Mouse (Mus musculus): ENCODE results near the gene Rho.
A peak's percentile ranks its signal among the peaks of the same experiment; 100 is the strongest.

The Rho gene

DNA sequence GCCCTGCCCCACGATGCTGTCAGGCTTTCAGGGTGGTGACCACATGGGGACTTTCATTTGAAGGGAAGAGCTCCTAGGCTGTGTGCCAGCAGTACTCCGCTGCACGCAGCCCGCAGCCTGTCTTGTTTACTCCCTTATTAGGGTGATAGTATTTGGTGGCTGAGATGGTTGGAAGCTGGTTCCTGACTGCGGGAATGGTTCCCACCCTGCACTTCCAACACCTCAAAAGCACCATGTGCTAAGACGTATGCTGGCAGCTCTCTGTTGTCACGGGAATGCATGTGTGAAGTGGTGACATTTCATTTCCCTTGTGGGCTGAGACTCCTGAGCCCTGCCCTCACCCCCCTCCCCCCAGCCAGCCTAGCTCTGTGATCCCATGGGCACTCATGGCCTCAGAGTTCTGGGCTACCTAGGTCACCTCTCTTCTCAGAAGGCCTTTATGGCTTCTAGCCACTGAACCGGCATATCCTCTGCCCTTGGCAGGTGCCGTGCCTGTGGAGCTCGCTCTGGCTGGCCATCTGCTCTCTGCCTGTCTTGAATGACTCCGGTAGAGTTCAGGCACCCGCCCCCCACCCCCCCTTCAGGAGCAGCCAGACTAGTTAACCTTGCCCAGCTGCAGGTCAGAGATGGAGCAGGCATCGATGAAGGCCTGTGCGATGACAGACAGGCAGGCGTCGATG, 25.5 kb downstream of the Rho start:
- DNase-seq, result peak; percentile 70 to 71

DNA sequence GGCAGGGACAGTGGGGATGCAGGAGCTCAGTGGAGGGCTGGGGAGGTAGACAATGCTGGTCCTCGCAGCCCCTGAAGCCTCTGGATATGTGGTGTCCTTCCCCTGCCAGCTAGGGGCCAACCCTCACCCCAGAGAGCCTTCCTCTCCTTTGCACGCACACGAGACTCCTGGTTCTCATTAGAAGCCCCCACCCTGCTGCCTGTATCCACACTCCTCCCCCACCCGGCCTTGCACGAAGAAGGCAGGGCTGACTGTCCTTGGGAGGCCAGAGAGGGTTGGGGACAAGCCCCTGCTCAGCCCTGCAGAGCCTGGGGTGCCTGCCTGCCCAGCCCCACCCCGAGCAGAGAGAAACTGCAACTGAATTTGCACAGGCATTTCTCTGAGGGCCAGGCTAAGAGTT, 26.1 kb downstream of the Rho start:
- DNase-seq, result no peak

DNA sequence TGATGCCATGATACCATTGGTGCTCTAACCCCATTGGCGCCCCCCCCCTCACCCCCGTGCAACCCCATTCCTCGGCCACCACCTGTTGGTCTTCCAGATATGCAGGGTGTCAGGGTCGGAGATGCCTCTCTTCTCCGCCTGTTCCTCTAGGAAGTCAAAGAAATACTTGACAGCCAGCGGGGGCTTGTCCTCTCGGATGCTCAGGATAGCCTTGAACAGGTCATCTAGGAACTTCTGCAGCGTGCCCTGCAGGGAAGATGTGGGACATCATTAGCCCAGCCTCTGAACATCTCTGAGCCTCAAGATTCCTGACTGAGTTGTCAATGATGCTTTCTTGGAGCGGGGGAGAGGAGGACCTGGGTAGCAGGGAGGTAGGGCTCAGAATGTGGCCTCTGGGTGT, 26.9 kb downstream of the Rho start:
- no peak for DNase-seq

DNA sequence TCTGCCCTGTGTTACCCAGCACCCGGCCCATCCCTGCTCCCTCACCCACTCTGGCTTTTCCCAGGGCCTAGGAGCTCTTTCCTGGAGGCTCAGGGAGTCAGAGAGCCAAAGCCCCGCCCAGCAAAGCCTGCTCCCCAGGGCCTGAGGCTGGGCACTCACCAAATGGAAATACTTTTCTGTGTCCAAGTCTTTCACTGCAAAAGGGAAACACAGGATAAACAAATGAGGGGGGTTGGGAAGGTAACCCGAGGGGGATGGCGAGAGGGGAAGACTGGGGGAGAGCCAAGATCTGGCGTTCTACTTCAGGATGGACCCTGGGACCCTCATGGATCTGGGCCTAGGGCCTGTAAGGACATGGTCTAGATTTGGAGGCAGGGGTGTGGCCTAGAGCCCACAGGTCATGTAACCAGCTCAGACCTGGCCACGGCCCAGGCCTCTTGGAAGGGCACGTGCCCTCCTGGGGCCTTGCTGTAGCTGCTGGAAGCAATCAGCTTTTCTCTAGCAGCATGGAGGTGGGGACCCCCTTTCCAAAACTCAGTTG, 27.7 kb downstream of the Rho start:
- peak; percentile 86 to 91 for DNase-seq

DNA sequence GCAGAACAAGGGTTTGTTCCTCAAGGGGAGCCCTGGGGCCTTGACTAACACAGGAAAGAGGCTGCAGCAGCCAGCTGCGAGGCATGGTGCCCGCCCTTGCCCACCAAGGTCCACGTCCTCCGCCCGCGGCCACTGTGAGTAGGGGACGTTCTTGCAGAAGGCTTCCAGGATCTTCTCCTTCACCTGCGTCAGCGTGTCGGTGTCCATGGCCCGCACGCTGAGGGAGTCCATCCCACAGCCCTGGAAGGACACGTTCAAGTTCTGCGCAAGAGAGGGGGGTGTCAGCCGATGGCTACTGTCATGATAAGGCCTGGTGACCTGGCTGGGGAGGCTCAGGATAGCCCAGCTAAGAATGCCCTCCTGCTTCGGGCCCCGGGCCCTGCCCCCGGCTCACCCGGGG, 28.8 kb downstream of the Rho start:
- no peak for DNase-seq

DNA sequence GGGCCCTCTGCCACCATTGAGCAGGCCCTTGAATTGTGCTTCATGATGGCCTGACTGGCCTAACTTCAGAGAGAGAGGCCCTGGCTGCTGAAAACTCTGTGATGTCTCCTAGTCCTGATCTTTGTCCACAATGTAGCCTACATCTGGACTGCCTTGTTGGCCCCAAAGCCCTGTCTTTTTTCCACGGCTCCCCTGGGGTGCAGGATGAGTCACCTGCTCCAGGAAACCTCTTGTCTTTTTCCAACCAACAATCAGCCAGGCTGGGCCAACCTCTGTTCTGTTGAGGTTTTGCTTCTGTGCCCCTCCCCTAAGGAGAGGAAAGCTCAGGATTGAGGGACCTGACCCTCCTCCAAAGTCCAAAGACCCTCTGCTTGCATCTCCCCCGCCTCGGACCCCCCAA, 30.2 kb downstream of the Rho start:
- DNase-seq, result no peak

DNA sequence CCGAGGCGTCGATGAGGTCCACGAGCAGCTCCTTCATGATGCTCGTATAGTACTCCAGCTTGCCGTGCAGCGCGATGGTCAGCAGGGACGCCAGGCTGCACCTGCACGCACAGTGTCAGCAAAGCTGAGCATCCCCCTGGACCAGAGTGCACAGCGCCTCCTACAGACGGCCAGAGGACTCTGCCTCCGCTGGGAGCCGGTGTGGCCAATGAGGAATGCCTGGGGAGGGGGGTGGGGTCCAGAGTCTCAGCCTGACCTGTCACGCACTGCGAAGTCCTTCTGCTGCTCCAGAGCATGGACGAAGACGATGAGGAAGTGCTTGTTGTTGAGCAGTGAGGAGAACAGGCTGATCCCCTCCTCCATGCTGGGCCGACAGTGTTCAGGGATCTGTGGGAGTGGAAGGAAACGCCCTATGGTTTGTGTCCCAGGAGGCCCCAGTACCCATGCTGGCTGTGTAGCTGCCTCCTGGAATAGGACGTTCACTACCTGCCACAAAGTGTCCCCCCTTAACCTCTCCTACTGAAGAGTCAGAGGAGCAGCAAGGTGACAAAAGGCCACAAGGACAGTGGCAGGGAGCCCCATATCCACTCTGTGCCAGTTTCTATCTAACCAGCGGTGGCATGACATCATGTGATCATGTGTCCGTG, 31.0 kb downstream of the Rho start:
- no peak for DNase-seq

DNA sequence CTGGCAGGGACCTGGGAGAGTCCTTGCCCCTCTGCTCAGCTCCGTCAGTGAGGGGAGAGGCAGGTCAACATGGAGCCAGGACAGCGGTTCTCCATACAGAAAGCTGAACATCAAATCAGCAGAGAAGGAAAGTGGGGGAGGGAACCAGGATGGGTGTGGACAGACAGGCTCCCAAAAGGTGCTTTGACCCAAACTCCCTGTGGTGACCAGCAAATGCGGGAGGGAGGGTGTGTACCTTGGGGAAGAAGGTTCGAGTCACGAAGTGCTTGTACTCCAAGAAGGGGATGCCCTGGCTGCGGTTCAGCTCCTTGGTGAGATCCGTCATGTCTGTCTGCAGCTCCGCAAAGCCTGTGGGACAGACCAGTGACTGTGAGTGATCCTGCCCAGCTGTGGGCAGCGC, 32.1 kb downstream of the Rho start:
- peak in 1 of 2 experiments; percentile 49 for DNase-seq

DNA sequence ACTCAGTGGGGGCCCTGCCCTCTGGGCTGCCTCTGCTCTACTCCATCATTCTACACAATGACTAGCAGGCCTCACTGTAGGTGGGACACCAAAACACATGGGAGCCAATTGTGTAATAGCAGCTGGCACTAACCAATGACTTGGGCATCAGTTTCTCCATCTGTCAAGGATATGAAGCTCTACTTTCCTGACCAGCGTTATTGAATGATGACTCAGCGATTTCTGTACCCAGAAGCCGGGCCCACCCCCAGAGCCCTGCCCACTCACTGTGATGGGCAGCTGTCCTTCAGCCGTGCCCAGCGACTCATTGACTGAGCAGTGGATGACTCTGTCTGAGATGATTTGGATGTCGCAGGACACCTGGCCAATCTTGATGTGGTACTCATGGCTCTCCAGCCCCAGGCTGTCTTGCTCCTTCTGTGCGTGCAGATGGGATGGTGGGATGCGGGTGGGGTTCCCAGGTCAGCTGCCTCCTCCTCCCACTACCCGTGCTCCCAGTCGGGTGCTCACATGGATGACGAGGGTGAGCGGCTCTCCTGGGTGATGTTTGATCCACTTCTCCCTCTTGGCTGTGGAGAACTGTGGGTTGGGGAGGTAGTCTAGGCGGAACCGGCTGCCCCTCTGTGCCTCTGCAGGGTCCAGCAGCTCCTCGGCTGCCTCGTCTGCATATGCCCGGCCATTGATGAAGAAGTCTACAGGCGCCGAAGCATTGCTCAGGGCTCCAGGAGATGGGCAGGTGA, 34.8 kb downstream of the Rho start:
- DNase-seq, result no peak

DNA sequence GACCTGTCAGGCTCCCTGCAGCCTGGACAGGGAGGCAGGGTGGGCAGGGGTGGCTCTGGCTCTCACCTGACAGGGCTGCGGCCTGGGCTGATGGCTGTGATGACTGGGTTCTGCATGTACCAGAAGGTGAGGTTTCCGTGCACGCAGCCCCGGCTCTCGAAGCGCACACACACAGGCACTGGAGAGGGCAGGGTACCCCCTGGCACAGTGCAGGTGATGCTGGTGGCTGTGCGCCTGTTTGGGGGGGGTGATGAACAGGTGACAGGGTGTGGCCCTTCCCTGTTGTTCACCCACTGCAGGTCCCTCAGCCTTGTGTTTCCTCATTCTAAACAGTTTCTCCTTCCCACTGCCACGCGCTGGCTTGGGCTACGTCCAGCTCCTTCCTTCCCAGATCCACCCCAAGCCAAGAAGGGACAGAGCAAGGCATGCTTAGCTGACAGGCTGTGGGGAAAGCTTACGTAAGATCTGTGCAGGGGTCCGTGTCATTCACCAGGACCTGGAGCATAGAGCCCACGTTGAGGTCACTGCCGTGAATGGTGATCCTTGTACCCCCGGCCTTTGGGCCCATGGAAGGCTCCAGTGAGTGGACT, 35.8 kb downstream of the Rho start:
- peak in 1 of 2 experiments; percentile 45 for DNase-seq

DNA sequence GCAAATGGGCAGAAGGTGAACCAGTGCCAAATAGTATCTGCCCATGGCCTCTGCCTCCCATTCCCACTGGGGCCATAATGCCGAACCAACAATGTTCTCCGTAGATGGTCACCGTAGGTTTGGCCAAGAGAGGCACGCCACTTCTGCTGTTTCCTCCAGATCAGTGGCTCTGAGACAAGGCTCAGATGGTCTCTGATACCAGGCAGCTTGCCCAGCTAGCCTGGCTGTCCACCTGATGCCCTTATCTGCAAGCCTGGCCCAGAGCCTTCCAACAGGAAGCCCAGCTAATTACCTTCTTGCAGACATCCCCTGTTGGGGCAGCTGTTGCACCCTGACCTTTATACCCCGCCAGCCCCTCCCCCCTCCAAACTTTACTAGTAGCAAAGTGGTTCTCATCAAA, 36.5 kb downstream of the Rho start:
- no peak for DNase-seq

DNA sequence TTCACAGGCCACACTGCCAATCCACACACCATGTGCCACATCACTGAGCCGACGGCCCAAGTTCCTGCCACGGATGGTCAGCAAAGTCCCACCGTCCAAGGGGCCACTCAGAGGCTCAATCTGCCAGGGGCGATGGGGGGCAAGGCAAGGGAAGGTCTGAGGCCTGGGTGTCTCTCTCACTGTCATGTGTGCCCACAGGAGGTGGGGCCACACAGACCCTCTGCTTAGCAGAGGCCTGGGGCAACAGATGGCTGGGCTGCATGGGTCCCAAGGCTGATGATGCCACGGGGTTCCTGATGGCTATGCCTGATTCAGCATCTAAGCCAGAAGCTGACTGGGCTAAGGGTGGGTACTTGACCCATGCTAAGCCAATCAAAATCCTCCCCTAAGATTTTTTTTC, 37.2 kb downstream of the Rho start:
- no peak for DNase-seq

DNA sequence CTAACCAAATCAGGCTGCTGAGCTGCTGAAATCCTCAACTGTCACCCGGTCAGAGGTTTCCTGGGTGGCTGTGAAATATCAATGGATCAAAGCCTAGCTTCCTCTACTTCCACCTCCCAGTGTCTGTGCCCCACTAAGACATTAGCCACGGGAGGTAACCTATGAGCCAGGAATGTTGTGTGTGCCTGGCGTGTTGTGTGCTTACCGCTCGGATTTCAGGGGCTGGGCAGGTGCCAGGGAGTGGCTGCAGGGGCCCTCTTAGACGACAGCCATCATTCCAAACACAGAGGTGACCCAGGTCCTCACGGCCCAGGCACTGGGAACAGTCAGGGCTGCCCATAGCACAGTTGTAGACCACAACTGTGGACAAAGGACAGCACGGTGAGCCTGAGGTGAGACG, 37.6 kb downstream of the Rho start:
- DNase-seq, result no peak

DNA sequence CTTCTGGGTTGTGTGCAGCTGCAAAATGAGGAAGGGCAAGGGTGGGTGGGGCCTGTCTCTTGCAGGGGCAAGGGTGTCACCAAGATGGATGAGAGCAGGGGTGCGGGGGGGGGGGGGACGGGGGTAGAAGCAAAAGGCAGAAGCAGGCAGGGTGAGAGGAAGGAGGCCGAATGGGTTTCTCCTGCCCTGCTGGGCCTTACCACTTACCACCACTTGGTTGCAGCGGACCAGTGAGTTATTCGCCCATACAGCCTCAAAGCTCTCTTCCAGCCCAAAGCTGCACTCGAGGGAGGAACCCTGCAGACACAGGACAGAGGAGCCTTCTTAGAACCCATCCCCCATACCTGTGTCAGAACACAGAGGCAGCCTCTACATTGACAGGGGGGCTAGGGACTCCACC, 38.4 kb downstream of the Rho start:
- peak in 1 of 2 experiments; percentile 4 for DNase-seq

DNA sequence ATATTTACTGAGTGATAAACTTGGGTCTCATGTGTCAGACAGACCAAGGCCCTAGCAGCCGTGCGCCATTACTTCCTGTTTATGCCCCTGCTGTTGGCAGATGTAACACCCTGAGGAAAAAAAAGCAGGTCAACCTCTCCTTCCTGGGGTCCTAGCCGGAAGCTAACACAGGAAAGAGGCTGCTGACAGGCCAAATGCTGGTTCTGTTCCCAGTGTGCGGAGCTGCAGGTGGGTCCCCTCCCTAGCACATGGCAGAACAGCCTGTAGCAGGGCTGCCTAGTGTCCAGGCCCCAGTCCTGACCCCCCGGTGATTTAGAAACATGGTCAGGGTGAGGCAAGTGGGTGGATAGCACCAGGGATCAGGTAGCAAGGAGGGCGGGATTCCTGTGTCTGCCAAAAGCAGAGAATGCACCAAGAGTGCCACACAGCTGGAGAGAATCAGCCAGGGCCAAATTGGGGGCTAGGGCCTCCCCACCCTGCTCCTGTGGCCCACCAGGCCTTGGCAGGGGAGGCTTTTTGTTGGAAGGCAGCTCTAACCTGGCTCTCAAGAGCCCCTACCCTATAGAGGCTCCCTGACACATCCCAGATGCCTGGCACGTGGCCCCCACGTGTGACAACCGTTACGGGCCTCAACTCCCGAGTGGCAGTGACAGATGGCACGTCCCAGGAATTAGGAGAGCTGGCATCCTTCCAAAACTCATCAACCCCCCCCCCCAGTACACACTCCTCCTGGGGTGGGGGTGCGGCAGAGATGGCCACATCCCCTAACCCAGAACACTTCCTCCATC, 39.9 kb downstream of the Rho start:
- DNase-seq, result peak; percentile 52 to 69

DNA sequence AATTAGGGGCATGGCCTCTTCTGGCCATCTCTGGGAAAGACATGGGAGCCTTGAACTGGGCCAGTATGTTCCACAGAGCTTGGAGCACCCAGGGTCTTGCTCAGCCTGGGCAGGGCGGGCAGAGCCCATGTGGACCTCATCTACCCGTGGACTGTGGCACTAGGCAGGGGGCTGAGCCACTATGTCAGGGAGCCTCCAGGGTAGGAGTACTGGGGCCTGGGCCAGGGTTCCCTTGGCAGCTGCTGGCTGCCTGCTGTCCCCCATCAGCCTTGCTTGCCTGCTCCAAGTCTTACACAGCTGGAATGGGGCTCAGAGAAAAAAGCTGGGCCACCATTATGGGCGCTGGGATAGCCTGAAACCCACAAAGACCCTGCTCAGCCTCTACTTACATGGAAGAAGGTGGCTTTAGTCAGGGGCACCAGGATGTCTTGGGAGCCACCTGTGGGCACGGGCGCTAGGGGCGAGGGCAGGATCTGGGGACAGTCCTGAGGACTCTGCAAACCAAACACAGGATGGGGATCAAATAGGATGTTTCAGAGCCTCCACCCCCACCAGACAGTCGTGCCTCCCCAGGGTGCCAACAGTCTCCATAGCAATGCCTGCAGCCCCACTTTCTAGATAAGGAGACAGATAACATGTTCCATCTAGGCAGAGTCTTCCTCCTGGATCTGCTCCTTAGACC, 40.7 kb downstream of the Rho start:
- DNase-seq, result peak in 1 of 2 experiments; percentile 10

DNA sequence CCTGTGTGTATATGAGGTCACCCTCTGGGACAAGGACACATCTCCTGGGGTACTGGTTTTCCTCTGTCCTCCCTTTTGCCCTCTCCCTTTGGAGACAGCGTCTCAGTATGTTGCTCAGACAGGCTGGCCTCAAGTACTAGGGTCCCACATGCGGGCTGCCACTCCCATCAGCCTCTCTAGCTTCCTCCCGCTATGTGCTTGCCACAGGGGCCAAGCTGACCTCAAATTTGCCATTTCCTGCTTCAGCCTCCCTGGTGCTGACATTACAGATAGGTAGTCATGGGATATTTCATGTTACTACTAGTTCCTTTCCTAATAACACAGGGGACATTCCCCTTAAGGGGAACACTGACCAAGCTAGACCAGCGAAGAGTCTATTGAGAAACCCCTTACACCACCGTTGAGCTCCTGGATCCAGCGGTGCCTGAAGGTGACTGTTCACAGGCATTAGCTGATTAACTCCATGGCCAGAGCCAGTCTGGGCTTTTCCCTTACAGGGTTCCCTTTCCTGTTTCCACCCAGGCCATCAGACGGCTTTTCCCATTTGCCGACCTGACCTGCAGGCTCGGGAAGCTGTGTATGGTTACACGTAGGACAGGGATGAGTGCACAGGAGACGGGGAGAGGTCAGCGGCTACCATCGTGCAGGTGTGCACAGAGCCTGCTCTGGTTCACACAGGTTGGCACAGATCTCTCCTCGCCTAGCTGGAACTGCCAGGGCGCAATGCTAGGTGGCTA, 41.8 kb downstream of the Rho start:
- no peak for DNase-seq

DNA sequence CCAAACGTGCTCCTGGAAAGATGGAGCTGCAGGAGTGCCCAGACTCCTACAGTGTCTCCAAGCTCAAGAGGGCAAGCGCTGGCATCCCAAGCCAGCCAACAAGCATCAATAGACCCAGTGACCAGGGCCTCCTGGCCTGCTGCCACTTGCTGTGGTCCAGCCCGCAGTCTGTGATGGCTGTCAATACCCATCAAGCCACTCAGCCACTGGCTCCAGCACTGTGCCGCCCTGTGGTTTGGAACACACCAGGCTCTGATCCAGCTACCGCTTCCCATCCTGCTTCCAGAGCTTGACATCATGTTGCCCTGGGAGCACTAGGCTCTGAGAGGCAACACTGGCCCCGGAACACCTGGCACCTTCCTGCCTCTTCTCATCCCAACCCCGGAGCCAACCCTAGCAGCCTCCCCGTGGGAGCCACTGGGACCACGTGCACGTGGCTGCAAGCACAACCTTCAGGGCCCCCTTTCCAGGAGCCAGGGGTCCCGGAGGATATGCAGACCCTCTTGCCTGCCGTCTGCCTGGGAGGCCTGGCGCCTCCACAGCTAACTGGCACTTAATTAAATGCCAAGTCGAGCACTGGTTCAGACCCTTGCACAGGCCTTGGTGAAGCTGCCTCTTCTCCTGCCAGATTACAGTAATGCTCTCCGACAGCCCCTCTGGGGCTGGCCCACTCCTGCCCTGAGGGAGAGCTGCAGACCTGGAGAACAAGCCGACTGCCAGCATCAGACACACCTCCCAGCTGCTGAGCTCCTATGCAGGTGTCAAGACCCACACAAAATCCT, 42.5 kb downstream of the Rho start:
- DNase-seq, result no peak

DNA sequence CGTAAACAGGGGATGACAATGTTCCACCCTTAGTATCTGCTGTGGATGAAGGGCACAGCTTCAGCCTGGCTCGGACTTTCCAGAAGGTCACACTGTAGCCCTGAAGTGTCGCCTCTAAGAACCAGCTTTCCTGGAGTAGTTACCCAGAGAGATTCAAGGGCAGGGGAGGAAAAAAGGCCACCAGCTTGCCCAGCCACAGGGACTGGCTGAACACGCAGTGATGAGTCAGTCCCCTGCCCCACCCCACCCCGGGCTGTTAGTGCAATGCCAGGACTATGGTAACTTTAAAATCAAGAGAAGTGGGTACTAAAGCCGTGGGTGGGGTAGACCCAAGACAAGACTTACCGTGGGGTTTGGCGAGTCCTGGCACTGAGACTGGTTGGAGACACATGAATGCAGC, 44.1 kb downstream of the Rho start:
- no peak for DNase-seq

DNA sequence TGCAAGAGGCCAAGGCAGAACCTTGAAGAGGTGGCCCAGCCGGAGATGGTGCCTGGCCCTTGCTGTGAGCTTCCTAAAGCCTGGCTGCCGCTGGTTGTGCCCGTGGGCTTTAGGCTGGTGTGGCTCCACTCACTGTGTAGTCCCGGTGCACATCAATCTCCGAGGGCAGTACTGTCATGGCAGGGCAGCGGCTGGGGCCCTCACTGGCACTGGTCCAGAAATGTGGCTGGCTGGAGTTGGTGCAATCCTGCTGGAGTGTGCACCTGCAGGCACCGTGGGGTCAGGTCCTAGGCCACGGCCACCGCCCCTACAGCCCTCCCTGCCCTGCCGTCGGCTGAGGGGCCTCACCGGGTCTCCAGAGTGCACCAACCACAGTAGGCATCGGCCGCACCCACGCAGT, 46.3 kb downstream of the Rho start:
- peak in 1 of 2 experiments; percentile 41 for DNase-seq
